In the genomic region with DNA sequence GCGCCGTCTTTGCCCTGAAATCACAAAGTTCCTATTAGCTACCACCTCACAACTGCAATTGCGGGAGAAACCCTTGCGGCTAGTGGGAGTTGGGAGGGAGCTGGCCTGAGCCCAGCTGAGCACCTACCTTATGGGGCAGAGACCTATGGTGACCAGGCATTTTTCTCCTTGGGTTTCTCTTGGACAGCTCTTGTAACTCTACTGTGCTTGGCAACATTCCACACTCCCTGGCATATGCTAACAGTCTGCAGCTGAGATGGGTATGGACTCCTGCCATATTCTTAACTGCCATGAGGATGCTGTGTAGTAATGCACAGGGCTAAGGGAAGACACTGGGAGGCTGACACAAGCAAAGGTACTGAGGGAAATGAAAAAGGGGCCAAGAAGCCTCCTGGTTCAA, we compare ENCODE assay signal across 18 mouse cellular contexts. TPM values are rescaled to one million over a fixed set of nuclear protein-coding genes. Genes with fewer than 3 reads are reported as not detected.
DNase-seq lines count a peak whose midpoint lies in the region; ATAC-seq lines count a peak whose summit lies in the region.
"Had no signal": no experiment of that assay in that cellular context is flagged by ENCODE, and none has a peak within 500 bp of the region (broad histone marks: within the 10 kb centered on the region; RNA-seq: fewer than 3 reads in every experiment).

No protein-coding gene starts in this region.

- peak; percentile 38 for DNase-seq in right cerebral cortex, adult 18-20 months
- DNase-seq in right cerebral cortex, postnatal 25 days, result no peak
- DNase-seq in cerebellum, adult 8-10 months, result peak; percentile 59
- peak; percentile 25 for DNase-seq in right cerebral cortex, postnatal 4 days
- no peak for DNase-seq in gastrocnemius, adult 8-10 months (ENCODE audit: low spot score in 2 of 2)
- DNase-seq: embryo, embryonic 11 days; heart, adult 11 months; heart, postnatal 14 days; layer of hippocampus, adult 9-11 months had no signal

- no peaks in the 10 kb centered on the region for H3K27me3 ChIP-seq in forebrain, embryonic 16.5 days (replicated peaks; ENCODE audit: control insufficient read depth, insufficient read depth, low read length)
- H3K27me3 ChIP-seq in forebrain, embryonic 12.5 days, result no peaks in the 10 kb centered on the region
- H3K27me3 ChIP-seq: kidney, embryonic 15.5 days; limb, embryonic 15.5 days; lung, embryonic 15.5 days; midbrain, embryonic 12.5 days had no signal

- no peak overlapping the region for H3K4me2 ChIP-seq in forebrain, embryonic 16.5 days (ENCODE audit: low read length)
- H3K4me2 ChIP-seq in forebrain, embryonic 12.5 days, result no peak overlapping the region
- H3K4me2 ChIP-seq: kidney, embryonic 15.5 days; limb, embryonic 15.5 days; lung, embryonic 15.5 days; midbrain, embryonic 12.5 days had no signal

- no peaks in the 10 kb centered on the region for H3K36me3 ChIP-seq in forebrain, embryonic 16.5 days (ENCODE audit: control insufficient read depth, insufficient read depth)
- H3K36me3 ChIP-seq in forebrain, embryonic 12.5 days (replicated peaks), result peaks cover 37% of the 10 kb centered on the region

- peaks cover 20% of the 10 kb centered on the region for H3K4me1 ChIP-seq in forebrain, embryonic 16.5 days (replicated peaks; ENCODE audit: control insufficient read depth, insufficient read depth, low read length)
- H3K4me1 ChIP-seq in forebrain, embryonic 12.5 days, result no peaks in the 10 kb centered on the region
- H3K4me1 ChIP-seq: kidney, embryonic 15.5 days; limb, embryonic 15.5 days; midbrain, embryonic 12.5 days had no signal

- no peak overlapping the region for H3K27ac ChIP-seq in forebrain, embryonic 16.5 days (ENCODE audit: low read length)
- no peak overlapping the region for H3K27ac ChIP-seq in forebrain, embryonic 12.5 days
- H3K27ac ChIP-seq: kidney, embryonic 15.5 days; limb, embryonic 15.5 days; lung, embryonic 15.5 days; midbrain, embryonic 12.5 days had no signal

- H3K9ac ChIP-seq in forebrain, embryonic 16.5 days (replicated peaks; ENCODE audit: low read depth, low read length), result no peak overlapping the region
- no peak overlapping the region for H3K9ac ChIP-seq in forebrain, embryonic 12.5 days
- H3K9ac ChIP-seq: kidney, embryonic 15.5 days; limb, embryonic 15.5 days; lung, embryonic 15.5 days; midbrain, embryonic 12.5 days had no signal

- WGBS in forebrain, embryonic 16.5 days, result 73% methylated on average over 4 of the region's 4 CpGs
- WGBS in forebrain, embryonic 12.5 days, result 95% methylated on average over 4 of the region's 4 CpGs

- ATAC-seq in forebrain, embryonic 16.5 days, result peak; percentile 83
- no peak for ATAC-seq in forebrain, embryonic 12.5 days (ENCODE audit: low FRiP score)
- ATAC-seq in erythroid progenitor cell, adult 5-6 weeks (replicated peaks; ENCODE audit: low FRiP score, poor library complexity, severe bottlenecking), result no peak

- no peak overlapping the region for H3K4me3 ChIP-seq in forebrain, embryonic 16.5 days (replicated peaks; ENCODE audit: low read length)
- no peak overlapping the region for H3K4me3 ChIP-seq in forebrain, embryonic 12.5 days (replicated peaks)
- H3K4me3 ChIP-seq: kidney, embryonic 15.5 days; limb, embryonic 15.5 days; lung, embryonic 15.5 days; midbrain, embryonic 12.5 days had no signal

- H3K9me3 ChIP-seq in forebrain, embryonic 16.5 days (ENCODE audit: control insufficient read depth, low read length), result no peaks in the 10 kb centered on the region
- no peaks in the 10 kb centered on the region for H3K9me3 ChIP-seq in forebrain, embryonic 12.5 days
- H3K9me3 ChIP-seq: kidney, embryonic 15.5 days; limb, embryonic 15.5 days; lung, embryonic 15.5 days; midbrain, embryonic 12.5 days had no signal

RNA-seq across cellular contexts. Expression of a gene that starts 29.5 kb away (rescaled TPM):
- polyA plus RNA-seq in forebrain, embryonic 16.5 days (2015; fragmentation: Nextera tagmentation; extraction: Ambion mirVana), result 0.41 and 0.61 TPM in 2 replicates
- polyA plus RNA-seq in forebrain, embryonic 12.5 days (2016; fragmentation: Nextera tagmentation; extraction: Ambion mirVana), result 0.31 and 0.42 TPM in 2 replicates
- not detected for total RNA-seq in gastrocnemius, adult 8-10 months (2022)
- total RNA-seq in erythroid progenitor cell, adult 5-6 weeks (2015; ENCODE audit: low replicate concordance), result not detected in 2 replicates
- total RNA-seq in erythroid progenitor cell, adult 5-6 weeks (2017; ENCODE audit: low replicate concordance), result 1.2 TPM in 1 of 2 replicates, not detected in the other
- total RNA-seq: adrenal gland, postnatal 36 days had no signal
- polyA plus RNA-seq: limb, embryonic 15.5 days; midbrain, embryonic 12.5 days; neural tube, embryonic 14.5 days had no signal

RNA-seq across cellular contexts. Expression of a gene that starts 43.6 kb away (rescaled TPM):
- polyA plus RNA-seq in forebrain, embryonic 16.5 days (2015; fragmentation: Nextera tagmentation; extraction: Ambion mirVana), result 47.5 and 48.3 TPM in 2 replicates
- 23.8 and 26.3 TPM in 2 replicates for polyA plus RNA-seq in forebrain, embryonic 12.5 days (2016; fragmentation: Nextera tagmentation; extraction: Ambion mirVana)
- 1 to 10 TPM; 3.5 to 7.7 (median 4.5) TPM for total RNA-seq in gastrocnemius, adult 8-10 months (2022)
- 14.3 TPM in 1 of 2 replicates, not detected in the other for total RNA-seq in erythroid progenitor cell, adult 5-6 weeks (2015; ENCODE audit: low replicate concordance)
- 0.08 and 0.13 TPM in 2 replicates for total RNA-seq in erythroid progenitor cell, adult 5-6 weeks (2017; ENCODE audit: low replicate concordance)

Comparison
In these comparisons a context has a peak if more than half of its experiments do, and no peak if none do; other contexts are left out.
1. DNase-seq: peak in right cerebral cortex, adult 18-20 months (single experiment), cerebellum, adult 8-10 months (single experiment) and right cerebral cortex, postnatal 4 days (single experiment); none in right cerebral cortex, postnatal 25 days (single experiment) and gastrocnemius, adult 8-10 months (0 of 2).